Mouse (Mus musculus): ENCODE results near the gene Cks2.

Cks2 gene

GRCm38 (mm10) chr13:51679332-51679731, 34.3 kb downstream of the Cks2 start:
- no peak for DNase-seq (ENCODE audit: low read depth, low spot score)

DNA sequence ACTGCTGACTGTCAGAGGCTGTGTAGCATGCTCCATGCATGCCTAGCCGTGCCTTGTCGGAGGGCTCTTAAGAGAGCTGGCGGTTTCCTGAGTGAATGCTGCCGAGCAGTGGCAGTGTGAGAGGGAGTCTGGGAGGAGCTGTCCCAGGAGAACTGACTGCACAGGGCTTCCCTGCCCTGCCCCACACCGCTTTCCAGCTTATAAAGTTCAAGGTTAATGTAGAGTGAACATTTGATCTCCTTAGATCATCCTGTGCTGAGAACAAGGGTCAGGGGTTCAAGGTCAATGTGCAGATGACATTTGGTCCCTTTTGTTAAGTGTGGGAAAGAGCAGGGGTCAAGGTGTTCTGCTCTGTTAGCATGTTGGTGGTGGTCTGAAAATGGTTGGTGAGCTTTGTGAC, 36.0 kb downstream of the Cks2 start:
- DNase-seq (ENCODE audit: low read depth, low spot score) = no peak

- DNase-seq (ENCODE audit: low read depth, low spot score) = no peak
These were observed 36.6 kb downstream of the Cks2 start for GRCm38 (mm10) chr13:51681634-51682033.

DNA sequence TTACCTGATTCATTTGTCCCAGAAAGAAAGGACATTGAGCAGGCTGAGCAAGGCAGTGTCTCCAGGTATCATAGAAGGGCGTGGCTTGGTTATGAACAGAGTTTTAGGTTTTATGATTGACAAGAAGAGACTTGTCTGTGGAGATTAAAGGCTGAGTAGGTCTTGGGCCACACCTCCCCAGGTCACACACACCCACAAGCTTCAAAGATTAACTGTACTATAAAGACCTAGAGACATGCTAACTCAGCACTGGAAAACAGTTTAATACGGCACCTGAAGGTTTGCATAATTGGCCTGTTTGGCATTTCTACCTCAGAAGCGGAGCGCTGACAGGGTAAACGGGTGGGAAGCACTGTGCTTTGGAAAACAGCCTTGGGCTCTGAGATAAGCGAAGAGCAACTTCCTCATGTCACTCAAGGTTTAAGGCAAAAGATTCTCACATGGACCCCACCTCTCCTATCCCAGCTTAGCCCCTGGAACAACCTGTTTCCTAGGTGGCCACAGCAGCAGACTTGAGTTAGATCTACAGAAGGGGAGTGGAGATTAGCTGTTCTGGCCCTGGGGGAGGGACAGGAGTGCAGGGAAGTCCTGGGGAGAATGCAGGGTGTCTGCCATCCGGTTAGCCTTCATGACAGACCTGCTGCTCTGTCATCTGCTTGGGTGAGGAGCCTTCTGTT, 40.4 kb downstream of the Cks2 start:
- DNase-seq (ENCODE audit: low read depth, low spot score) = no peak

DNA sequence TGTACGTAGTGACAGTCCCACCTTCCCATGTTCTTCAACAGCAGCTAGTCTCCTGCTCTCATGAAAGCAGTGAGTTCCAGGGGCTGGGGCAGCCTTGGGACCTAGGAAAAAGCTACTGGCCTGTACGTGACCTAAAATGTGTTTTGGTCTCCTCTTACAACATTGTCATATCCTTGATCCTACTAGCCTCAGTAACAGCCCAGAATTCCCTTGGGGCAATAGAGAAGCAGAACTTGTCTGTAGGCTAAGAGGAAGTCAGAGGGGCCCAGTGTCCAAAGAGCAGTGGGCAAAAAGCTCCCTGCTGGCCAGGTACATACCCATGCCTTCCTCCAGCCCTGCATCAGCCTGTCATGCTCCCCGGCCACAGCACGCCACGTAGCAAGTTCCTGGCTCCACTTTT, 41.9 kb downstream of the Cks2 start:
- DNase-seq (ENCODE audit: low read depth, low spot score) = no peak

DNA sequence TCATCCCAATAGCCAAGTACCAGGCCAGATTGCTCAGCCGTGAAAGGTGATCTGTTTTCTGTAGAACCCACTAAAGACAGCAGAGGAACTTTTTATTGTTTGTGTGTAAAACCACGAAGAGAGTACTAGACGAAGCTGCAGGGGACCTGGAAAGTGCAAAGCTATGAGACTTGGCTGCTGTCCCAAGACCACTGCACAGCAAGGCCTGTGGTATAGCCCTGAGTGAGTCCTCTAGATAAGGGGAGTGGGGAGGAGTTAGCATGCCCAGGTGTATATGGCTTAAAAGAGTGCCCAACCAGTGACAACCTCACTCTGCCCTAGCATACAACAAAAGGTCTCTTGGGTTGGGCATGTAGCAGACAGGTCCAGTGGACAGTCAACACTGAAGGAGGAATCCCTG, 43.7 kb downstream of the Cks2 start:
- no peak for DNase-seq (ENCODE audit: low read depth, low spot score)

DNA sequence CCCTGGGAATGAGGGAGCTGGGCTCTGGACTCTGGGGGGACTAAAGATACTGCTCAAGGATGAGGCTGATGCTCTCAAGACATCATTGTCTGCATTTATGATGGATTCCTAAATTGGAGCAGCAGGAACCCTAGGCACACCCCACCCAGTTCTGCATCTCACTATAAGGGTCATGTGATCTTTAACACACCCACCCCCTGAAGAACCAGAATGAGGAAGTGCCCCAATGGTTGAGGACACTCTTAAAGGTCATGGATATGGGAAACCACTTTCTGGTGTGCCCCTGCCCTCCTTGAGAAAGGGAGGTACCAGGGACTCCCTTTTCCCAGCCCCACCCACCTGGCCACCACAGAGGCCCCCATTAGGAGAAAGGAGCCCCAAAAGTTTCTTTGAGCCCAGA, 51.4 kb downstream of the Cks2 start:
- DNase-seq (ENCODE audit: low read depth, low spot score) = no peak

GRCm38 (mm10) chr13:51697455-51697854, 52.4 kb downstream of the Cks2 start:
- no peak for DNase-seq (ENCODE audit: low read depth, low spot score)

- no peak for DNase-seq (ENCODE audit: low read depth, low spot score)
These were observed 52.9 kb downstream of the Cks2 start for GRCm38 (mm10) chr13:51697897-51698296.

DNA sequence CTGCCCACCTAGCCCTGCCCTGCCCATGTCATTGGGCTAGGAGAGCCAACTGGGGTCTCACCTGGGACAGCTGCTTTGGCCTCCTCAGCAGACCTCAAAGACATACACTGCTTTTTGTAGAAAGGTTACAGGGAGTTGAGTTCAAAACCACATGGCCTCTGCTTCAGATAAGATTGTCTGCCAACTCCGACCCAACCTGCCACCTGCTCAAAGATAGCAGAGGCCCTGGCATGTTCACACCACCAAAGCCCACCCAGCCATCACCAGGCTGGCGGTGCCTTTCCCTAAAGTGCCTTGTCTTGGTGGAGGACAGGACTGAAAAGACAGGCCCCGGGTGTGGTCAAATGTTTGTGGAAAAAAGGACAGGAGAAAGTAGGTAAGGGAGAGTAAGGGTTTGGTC, 53.3 kb downstream of the Cks2 start:
- no peak for DNase-seq (ENCODE audit: low read depth, low spot score)

Measured in brain, embryonic 18.5 days (tissue).